Mouse (Mus musculus) ES-E14 (cell line): ENCODE measurements around the gene Gm20538. TPM values are rescaled to one million over a fixed set of nuclear protein-coding genes. Genes with fewer than 3 reads are reported as not detected.

Source experiments
- DNase-seq: peaks from one replicate; pipeline ENCODE4 v3.0.0-alpha.2; 2013; ENCODE audit warnings: low read depth, low spot score
- H3K27ac ChIP-seq: 2 replicates; pipeline ENCODE4 v1.5.1; 2012; ENCODE audit warnings: low read depth, mild to moderate bottlenecking, low read length, moderate library complexity, mixed read lengths; ENCODE audit not compliant: poor library complexity, insufficient read depth, severe bottlenecking
- H3K36me3 ChIP-seq: 2 replicates; pipeline ENCODE4 v1.6.1; 2012; ENCODE audit warnings: mild to moderate bottlenecking, low read length, moderate library complexity, mixed read lengths; ENCODE audit not compliant: control insufficient read depth, poor library complexity, insufficient read depth, severe bottlenecking
- H3K4me1 ChIP-seq, 2 experiments: fragments of 150-350 bp in 1 of 2; sonication (generic) in 1 of 2; 2 replicates each; pipeline ENCODE4 v1.6.1; 2012; ENCODE audit warnings: low read length in 2 of 2, mild to moderate bottlenecking in 1 of 2, mixed read lengths in 1 of 2; ENCODE audit not compliant: control insufficient read depth in 2 of 2, insufficient read depth in 2 of 2, poor library complexity in 1 of 2
- H3K4me3 ChIP-seq, 2 experiments: fragments of 150-350 bp in 1 of 2; sonication (generic) in 1 of 2; 2 replicates each; pipeline ENCODE4 v1.5.1; 2012; ENCODE audit warnings: low read length in 2 of 2, low read depth in 1 of 2, mild to moderate bottlenecking in 1 of 2, mixed read lengths in 1 of 2; ENCODE audit not compliant: insufficient read depth in 1 of 2, poor library complexity in 1 of 2, severe bottlenecking in 1 of 2
- H3K9ac ChIP-seq: 2 replicates; pipeline ENCODE4 v1.6.1; 2012; ENCODE audit warnings: low read depth, mild to moderate bottlenecking, low read length, mixed read lengths; ENCODE audit not compliant: poor library complexity, insufficient read depth, severe bottlenecking
- H3K9me3 ChIP-seq: fragments of 150-350 bp; sonication (generic); 2 replicates; pipeline ENCODE4 v1.6.1; 2012; ENCODE audit warnings: low read depth, mild to moderate bottlenecking, low read length; ENCODE audit not compliant: control insufficient read depth, insufficient read depth
- CHD2 ChIP-seq: IDR thresholded peaks from 2 replicates; pipeline ENCODE4 v1.6.1; 2014; ENCODE audit warnings: mild to moderate bottlenecking, low read depth, low read length, inconsistent platforms
- HCFC1 ChIP-seq: IDR thresholded peaks from 2 replicates; pipeline ENCODE4 v1.6.1; 2012; ENCODE audit warnings: low read length, inconsistent platforms, borderline replicate concordance; ENCODE audit not compliant: insufficient read depth
- MAFK ChIP-seq: IDR thresholded peaks from 2 replicates; pipeline ENCODE4 v1.6.1; 2014; ENCODE audit warnings: mild to moderate bottlenecking, low read depth, low read length, inconsistent platforms; ENCODE audit not compliant: insufficient read depth
- ZC3H11A ChIP-seq: IDR thresholded peaks from 2 replicates; pipeline ENCODE4 v1.6.1; 2012; ENCODE audit warnings: low read depth, mild to moderate bottlenecking, inconsistent platforms, low read length, borderline replicate concordance
- ZNF384 ChIP-seq: IDR thresholded peaks from 2 replicates; pipeline ENCODE4 v1.6.1; 2012; ENCODE audit warnings: low read depth, low read length, inconsistent platforms
- in situ Hi-C, 2 experiments: fragments of 600-800 bp; cut with MboI; formaldehyde crosslinking; loops; one replicate each; pipeline ENCODE4 v1.15.1; 2025; ENCODE audit warnings: low sequenced_read_pairs in 2 of 2, inconsistent platforms in 1 of 2; ENCODE audit not compliant: unreplicated experiment in 2 of 2
- total RNA-seq: library from RNA; depleted of rRNA; stranded (reverse); fragments of 300-350 nt; gene quantifications from 2 replicates; pipeline ENCODE4 v1.2.3, GENCODE M21; 2012

The Gm20538 gene
- total RNA-seq, 1 experiment = not detected

DNA sequence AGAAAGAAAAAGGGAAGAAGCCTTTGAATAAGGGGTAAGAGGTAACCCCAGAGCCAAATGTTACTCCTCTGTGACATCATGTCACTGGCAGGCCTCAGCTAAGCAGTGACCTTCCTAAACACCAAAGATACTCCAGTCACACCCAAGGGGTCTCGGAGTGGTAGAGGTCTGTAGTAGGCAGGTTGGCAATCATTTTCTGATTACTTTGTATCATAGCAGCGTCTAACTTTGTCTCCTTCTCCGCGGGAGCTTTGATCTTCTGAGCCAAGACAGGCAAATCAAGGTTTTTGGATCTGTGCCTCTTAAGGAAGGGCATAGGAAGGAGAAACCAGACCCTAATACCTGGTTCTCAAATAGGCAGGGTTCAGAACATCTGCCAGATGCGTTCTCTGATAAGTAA is 40.0 kb downstream of the Gm20538 start:
- Histone ChIP-seq H3K4me3 (no peak overlapping the region), H3K9me3 (no peaks in the 10 kb centered on the region), H3K9ac (no peak overlapping the region), H3K27ac (no peak overlapping the region), H3K36me3 (no peaks in the 10 kb centered on the region), H3K4me1 (peaks cover 0 to 7% of the 10 kb centered on the region in 2 experiments; a peak in 1 of 4 replicates)
- no peak for TF ChIP-seq HCFC1
- TF ChIP-seq ZC3H11A = no peak
- TF ChIP-seq CHD2 = no peak
- no peak for TF ChIP-seq MAFK
- no peak for TF ChIP-seq ZNF384
- in situ Hi-C loops = no loop called here
- no peak for DNase-seq

DNA sequence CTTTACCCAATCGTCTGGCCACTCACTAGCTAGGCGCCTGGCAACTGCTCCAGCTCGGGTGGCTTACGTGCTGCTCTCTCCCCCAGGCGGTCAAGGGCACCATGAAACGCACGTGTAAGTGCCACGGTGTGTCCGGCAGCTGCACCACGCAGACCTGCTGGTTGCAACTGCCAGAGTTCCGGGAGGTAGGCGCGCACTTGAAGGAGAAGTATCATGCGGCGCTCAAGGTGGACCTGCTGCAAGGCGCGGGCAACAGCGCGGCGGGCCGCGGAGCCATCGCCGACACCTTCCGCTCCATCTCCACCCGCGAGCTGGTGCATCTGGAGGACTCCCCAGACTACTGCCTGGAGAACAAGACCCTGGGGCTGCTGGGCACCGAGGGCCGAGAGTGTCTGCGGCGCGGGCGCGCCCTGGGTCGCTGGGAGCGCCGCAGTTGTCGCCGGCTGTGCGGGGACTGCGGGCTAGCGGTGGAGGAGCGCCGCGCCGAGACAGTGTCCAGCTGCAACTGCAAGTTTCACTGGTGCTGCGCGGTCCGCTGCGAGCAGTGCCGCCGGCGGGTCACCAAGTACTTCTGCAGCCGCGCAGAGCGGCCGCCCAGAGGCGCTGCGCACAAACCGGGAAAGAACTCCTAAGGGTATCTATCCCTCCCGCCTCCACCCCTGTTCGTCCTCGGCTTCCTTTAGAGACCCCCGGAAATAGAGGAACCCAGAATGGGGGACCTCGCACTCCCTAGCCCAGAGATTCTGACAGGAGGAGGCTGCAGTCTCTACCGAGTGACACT is 41.0 kb downstream of the Gm20538 start:
- Histone ChIP-seq H3K9ac (no peak overlapping the region), H3K36me3 (no peaks in the 10 kb centered on the region), H3K4me1 (peaks cover 0 to 7% of the 10 kb centered on the region in 2 experiments; a peak in 1 of 4 replicates), H3K27ac (no peak overlapping the region), H3K4me3 (peak overlapping the region; percentile 58 to 59), H3K9me3 (no peaks in the 10 kb centered on the region)
- in situ Hi-C loops = no loop called here
- TF ChIP-seq MAFK (no peak), ZNF384 (no peak), HCFC1 (no peak), CHD2 (no peak), ZC3H11A (no peak)
- no peak for DNase-seq

DNA sequence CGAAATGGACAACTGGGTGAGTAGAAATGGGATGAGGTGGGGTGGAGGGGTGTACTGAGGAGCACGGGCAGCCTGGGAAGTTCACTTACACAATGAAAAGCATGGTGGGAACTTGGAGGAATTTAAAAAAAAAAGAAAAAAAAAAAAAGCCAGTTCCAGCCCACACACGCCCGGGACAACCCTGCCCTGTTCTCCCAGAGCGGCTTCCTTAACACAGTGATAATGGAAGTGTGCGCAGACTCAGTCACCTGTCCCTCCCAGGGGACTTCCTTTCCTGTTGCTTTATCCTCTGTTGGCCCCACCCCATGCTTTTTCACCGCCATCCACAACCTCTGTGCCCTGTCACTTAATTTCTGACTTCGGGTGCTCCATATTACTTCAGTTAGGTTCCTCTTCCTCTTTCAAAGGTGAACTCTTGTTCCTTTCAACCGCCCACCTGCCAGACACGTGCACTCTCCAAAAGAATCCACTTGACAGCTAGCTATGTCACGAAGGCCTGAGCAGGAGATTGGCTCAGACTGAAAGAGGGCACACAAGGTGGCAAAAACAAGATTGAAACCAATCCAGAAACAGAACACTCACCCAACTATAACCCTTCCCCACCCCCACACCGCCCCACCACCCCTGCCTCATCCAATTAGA is 42.0 kb downstream of the Gm20538 start:
- DNase-seq = no peak
- Histone ChIP-seq H3K9me3 (no peaks in the 10 kb centered on the region), H3K9ac (no peak overlapping the region), H3K4me3 (peak overlapping the region in 1 of 2 experiments; percentile 58; a peak in 1 of 4 replicates), H3K36me3 (no peaks in the 10 kb centered on the region), H3K4me1 (peaks cover 0 to 7% of the 10 kb centered on the region in 2 experiments; a peak in 1 of 4 replicates), H3K27ac (no peak overlapping the region)
- in situ Hi-C loops = no loop called here
- TF ChIP-seq ZNF384 = peak; percentile 54; the same call in 1 of the 2 replicates
- no peak for TF ChIP-seq MAFK
- TF ChIP-seq ZC3H11A = no peak

DNA sequence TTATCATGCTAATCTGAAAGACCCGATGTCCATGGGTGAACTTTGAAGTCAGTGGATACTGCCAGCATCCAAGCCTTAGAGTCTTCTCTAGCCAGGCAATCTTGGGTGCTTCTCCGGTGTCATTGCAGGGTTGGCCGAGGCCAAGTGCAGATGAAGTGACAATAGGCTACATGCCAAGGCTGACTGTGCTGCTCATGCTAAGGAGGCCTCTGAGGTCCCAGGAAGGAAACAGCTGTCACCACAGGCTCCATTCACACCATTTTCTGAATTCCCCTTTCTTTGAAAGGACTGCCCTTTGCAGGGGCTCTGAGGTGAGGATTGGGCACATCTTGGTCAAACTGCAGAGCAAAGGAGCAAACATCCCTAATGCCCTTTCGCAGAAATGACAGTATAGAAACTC is 49.9 kb downstream of the Gm20538 start:
- no peak for DNase-seq
- Histone ChIP-seq H3K4me3 (no peak overlapping the region), H3K36me3 (no peaks in the 10 kb centered on the region), H3K9me3 (no peaks in the 10 kb centered on the region), H3K9ac (no peak overlapping the region), H3K4me1 (no peaks in the 10 kb centered on the region), H3K27ac (no peak overlapping the region)
- TF ChIP-seq CHD2 (no peak), ZC3H11A (no peak), MAFK (no peak), ZNF384 (no peak), HCFC1 (no peak)
- in situ Hi-C loops = no loop called here
